Mouse (Mus musculus) adrenal gland, adult 2 months (tissue): ENCODE results near the gene Pank4. TPM values are rescaled to one million over a fixed set of nuclear protein-coding genes. Genes with fewer than 3 reads are reported as not detected.

Source experiments
- DNase-seq: peaks from one replicate; pipeline ENCODE4 v3.0.0; 2021
- long read RNA-seq: library from polyadenylated mRNA; stranded (forward); transcript quantifications from one replicate; pipeline ENCODE4 v2.0.0, GENCODE M21; 2021
- polyA plus RNA-seq: library from polyadenylated mRNA; depleted of rRNA; stranded (reverse); fragments of >200 nt; gene quantifications from 2 replicates; pipeline ENCODE4 v1.2.3, GENCODE M21; 2012; rRNA removed
- total RNA-seq, 2 experiments: library from RNA; stranded (reverse); gene quantifications; 2 replicates each; pipeline ENCODE4 v1.2.3; 2021

Gene Pank4
- 10 to 100 TPM; 24.5 to 28.0 TPM for total RNA-seq
- polyA plus RNA-seq, result 34.8 and 35.3 TPM in 2 replicates
- long read RNA-seq, transcript Pank4-201 (19 exons, 2,508 nt), result major isoform, 20 of 26 reads
- long read RNA-seq, partial matches to known transcripts, result 0 of 26 reads
- long read RNA-seq, other reads (novel, unspliced or antisense), result 6 of 26 reads

DNA sequence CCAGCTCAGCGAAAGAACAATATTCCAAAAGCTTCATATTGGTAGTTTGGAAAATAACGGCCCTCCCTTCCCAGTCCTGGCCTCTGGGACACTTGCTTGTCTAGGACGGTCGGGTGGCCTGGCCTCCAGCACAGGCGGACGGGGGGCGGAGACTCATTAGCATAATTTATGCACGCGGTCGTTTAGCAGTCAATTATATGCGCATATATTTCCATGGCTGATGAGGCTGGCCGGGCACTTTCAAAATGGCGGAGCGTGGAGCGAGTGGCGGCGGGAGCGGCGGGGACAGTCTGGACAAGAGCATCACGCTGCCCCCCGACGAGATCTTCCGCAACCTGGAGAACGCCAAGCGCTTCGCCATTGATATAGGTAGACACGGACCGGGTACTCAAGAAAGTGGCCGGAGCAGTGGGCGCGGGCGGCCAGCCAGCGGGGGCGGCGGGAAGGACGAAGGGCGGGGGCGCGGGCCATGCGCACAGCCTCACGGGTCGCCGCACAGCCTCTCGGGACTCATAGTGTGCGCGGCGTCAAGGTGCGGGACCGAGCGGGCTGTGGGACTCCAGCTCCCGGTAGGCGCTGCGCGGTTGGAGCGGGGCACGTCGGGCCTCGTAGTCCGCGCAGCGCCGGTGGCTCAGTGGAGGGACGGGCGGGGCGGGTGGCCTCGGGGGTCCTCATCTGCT lies at the start of gene Pank4:
Gene Pank4 (plus strand): TSS at position 223 of the 680 bp plus-strand sequence.
- DNase-seq, result peak; percentile 94

DNA sequence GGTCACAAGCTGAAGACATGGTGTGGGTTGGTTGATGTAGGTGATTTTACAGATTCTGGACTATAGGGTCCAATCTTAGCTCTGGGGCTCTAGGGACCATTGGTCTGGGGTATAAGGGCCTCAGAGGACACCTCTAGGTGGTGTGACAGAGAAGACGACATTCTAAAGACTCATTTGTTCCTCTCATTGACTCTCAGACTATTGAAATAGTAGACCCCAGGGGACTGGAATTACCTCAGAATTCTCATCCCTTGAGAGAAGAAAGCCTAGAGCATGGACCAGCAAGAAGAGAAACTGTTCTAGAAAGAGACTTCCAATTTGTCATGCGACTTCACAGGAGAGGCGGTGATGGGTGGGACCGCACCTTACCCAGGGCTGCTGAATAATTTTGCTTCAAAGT lies 49.7 kb upstream of the Pank4 start:
- DNase-seq, result no peak

DNA sequence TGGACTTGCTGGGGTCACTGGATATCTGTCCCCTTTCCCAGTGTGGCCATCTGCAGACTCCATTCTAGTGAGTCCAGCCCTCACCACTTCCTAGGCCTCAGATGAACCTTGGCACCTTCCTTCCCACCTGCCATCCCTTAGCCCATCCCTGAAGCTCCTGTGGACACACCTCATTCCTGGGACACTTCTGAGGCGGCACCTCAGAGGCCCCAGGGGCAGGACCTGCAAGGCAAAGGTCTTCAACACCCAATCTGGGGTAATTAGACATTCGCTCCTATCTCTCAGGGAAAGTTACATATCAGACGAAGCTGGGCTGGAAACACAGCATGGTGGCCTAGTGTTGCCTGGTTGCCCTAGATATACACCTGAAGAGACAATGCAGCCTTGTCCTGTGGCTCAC lies 49.2 kb upstream of the Pank4 start:
- no peak for DNase-seq

DNA sequence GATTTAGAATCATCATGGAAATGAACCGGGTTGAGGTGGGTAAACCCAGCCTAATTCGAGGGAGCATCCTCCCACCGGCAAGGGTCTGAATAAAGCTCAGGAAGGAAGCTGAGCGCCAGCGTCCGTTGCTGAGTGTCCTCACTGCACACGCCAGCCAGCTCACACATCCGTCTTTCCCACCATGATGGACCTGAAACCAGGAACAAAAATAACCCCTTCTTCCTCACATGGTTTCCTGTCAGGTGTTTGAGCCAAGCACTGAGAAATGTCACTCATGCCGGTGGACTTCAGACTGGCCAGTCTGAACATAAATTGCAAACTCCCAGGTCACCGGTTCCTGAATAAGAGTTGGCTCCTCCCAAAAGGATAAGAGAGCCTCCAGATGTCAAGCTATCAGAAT lies 48.6 kb upstream of the Pank4 start:
- no peak for DNase-seq

DNA sequence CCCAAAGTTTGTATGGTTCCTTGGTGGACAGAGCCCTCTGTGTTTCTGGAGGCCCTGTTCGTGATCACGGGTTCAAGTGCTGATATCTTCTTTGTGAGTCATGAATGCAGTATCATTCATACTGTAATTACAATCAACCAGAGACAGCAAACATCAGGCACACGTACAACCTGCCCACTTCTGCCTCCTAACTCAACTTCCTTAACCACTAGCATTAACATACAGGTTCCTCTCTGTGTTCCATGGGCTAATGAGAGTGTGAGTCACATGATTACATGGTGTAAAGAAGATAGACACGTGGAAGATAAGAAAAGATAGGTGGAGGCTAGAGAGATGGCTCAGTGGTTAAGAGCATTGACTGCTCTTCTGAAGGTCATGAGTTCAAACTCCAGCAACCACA lies 47.3 kb upstream of the Pank4 start:
- DNase-seq, result no peak

DNA sequence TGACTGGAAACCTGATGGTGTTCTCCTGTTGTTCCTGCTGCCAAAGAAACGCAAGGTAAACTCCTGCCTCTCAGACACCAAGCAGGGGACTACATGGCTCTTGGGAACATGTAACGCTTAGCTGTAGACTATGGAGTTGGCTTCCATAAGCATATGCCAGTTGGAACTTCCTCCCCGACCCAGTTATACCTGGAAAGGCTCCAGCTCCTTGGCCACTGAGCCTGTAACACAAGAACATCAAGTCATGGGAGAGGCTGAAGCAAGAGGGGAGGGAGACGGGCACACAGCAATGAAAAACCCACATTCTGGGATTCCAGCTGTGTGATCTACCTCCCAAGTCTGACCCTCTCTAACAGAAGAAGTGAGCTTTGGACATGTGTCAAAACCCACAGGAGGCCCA lies 41.6 kb upstream of the Pank4 start:
- DNase-seq, result no peak

DNA sequence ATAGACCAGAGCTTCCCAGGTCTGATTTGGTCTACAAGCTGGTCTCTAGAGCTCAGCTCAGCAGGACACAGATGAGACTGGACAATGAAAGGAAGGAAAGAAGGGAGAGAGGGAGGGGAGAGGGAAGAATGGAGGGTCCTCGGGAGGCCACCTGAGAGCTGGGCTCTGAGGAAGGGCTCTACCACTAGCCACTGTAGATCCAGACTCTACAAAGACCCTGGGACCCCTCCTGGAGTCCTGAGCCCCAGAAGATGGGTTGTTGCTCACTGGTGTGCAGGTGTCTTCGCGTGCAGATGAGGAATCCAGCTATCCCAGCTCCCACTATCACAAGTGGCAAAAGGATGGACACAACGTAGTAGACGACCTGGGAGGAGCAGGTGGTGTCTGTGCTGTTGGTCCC lies 41.0 kb upstream of the Pank4 start:
- no peak for DNase-seq

DNA sequence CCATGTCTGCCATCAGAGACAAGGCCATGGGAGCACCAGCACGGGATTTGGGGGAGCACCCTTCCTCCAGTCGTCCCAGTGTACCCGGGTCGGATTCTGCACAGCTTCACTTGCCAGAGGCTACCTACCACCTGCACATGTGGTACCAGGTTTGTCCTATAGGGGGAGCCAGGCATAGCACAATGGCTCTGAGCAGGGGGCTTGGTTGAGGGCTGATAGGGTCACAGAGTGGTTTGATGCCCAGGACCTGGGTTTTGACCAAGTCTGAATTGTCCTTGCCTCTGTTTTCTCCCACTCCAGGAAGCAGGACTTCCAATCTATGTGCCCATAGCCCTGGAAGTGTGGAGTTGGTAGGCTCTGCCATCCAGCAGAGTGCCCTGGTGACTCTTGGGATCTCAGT lies 38.5 kb upstream of the Pank4 start:
- no peak for DNase-seq

DNA sequence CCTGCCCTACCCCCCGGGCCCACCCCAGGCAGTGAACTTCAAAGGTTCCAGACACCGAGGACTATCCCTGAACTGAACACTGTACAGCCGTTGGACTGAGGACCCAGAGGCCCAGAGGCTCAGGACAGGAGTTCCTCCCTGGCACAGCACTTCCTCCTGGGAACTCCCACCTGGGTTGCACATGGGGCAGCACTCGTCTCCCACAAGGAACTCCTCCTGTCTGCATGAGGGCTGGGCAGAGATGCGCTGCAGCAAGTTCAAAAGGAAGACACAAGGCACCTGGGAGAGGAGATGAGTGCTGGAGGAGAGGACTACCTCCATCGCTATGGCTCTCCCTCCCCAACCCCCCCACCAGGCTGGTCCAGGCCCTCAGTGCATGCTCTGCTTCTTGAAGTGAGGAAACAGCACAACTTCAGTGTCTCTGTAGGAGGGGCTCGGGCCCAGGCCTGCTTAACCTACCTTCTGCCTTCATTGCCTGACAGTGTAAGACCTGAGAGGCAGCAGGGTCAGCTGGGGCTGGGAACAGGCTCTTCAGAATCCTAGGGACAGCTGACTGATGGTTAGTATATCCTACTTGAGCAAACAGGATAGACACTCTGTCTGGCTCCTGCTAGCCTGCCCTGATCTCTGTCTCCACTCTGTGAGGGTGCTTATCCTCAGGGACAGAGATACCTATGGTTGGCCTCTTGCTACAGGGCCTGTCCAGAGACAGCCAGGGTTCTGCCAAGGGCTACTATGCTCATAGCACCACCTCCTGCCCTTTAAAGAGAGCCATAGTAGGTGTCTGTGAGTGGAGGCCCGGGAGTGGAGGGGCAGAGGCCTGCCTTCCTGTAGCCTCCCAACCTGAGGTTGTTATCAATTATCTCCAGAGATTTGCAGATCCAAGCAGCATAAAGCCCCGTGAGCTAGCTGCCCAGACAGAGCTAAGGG lies 36.7 kb upstream of the Pank4 start:
- DNase-seq, result no peak

DNA sequence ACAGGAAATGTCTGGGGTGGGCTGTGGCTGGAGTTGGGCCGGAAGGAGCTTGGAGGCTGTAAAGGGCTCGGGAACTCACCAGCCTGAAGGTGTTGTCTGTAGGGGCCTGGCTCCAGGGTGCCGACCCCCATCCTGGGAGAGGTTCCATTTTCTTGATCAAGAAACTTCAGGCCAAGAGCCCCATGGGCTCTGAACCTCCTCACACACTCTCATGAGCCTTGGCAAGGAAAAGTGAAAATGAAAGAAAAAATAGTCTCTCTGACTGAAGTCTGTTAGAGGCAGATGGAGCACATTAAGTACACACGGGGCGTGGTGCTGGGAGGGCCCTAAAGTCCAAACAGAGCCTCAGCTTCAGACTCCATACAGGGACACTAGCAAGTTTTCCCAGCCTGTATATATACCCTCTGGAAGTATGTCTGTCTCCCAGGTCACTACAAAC lies 36.0 kb upstream of the Pank4 start:
- peak; percentile 44 for DNase-seq

DNA sequence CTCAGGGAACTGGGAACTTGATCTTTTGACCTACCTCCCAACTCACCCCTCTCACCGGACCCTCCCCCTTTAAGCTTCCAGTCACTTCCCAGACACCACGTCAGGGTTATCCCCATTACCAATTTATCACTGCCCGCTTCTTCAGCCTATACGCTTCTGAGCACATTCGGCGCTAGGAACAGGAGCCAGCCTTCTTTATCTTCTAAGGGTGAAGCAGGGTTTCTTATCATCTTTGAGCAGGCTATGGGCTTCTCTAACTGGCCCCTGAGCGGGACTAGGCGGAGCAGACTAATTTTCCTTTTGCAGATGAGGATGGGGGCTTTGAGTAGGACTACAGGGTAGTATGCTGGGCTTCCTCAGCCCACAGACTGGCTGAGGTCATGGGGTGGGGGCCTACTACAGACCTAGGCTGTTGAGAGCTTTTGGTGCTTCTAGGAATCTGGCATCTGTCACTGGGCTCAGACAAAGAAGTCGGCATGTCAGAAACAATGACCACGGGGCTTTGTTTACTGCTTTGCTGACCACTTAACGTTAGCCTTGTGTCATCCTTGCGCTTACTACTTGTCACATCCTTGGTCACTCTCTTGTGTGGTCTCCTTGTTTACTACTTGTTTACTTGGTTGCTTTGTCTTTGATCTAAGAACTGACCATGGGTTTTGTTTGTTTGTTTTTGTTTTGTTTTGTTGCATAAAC lies 35.4 kb upstream of the Pank4 start, which contains the start of gene Tnfrsf14:
Gene Tnfrsf14 (minus strand): TSS at position 169 of the 693 bp plus-strand sequence.
- no peak for DNase-seq

DNA sequence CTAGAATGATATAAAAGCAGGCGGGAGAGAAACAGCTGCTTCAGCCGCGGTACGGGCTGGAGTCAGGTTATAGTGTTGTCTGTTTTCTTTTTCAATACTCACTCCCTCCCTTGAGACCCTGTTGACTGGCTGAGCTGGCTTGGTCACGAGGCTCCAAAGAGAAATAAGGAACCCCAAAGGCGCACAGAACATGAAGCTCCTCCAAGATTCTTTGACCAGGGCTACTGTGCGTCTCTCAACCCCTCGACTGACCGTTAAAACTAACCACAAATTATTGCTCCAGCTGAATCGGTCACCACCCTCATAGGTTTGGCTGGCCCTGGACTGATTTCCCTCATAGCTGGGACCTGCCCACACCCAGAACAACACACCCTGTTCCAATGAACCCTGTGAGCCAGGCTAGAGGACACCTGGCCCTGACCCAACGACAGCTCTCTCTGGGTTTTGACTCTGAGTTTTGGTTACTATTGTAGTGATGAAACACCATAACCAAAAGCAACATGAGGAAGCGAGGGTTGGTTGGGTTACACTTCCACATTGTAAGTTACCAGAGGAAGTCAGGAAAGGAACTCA lies 34.7 kb upstream of the Pank4 start:
- peak; percentile 37 for DNase-seq

DNA sequence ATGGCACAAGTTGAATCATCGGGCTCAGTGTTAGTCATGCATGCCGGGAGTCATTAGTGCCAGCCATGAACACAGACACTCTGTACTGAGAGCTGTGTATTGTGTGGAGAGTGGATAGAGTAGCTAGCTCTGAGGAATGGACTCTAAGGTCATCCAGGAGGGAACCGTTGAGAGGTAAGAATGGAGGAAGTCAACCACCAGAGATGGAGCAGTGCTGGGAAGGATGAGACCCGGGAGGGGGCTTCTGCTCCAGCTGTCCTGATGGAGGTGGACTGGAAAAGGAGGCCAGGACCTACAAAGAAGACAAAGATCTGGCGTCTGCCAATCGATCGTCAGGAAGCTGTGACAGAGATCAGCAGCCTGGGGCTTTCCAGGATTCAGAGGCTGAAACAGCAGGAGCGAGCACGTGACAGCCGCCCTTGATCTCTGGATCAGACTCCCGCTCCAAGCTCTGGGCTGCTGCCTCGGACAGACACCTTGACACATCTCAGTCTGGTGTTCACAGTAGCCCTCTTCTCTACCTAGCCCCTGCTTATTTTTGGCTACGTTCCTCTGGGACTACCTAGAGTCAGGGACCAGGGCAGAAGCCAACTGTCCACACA lies 30.5 kb upstream of the Pank4 start:
- peak; percentile 57 for DNase-seq

DNA sequence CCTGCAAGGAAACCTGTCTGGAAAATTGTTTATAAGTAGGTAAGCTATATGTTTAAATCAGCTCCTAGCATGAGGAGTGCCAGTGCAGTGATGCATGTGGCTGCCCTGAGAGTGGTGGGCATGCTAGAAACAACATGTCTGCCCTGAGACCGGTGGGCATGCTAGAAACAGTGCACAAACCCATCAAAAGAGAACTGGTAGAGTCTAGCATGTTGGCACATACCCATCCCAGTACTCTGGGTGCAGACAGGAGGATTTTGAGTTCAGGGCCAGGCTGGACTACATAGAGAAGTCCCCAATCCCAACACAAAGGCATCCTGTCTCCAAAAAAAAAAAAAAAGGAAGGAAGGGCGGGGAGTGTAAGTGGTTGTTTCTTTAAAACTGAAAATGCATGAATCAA lies 29.1 kb upstream of the Pank4 start:
- DNase-seq, result no peak

DNA sequence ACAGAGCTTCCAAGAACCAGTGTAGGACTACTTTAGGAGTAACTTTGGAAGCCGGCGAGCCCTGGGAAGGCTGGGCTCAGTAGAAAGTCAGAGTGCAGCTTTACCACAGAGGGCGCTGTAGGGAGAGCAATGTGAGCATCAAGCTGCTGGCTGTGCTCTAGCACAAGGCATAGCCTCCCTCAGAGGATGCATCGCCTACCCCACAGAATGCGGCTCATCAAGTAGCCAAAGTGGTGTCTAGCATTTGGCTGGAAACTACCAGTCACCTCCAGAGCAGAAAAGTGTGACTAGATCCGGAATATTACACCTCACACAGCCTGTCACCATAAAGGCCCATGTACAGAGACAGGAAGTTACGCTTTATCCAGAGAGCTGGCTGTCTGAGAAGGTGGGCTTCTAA lies 28.1 kb upstream of the Pank4 start:
- DNase-seq, result no peak

DNA sequence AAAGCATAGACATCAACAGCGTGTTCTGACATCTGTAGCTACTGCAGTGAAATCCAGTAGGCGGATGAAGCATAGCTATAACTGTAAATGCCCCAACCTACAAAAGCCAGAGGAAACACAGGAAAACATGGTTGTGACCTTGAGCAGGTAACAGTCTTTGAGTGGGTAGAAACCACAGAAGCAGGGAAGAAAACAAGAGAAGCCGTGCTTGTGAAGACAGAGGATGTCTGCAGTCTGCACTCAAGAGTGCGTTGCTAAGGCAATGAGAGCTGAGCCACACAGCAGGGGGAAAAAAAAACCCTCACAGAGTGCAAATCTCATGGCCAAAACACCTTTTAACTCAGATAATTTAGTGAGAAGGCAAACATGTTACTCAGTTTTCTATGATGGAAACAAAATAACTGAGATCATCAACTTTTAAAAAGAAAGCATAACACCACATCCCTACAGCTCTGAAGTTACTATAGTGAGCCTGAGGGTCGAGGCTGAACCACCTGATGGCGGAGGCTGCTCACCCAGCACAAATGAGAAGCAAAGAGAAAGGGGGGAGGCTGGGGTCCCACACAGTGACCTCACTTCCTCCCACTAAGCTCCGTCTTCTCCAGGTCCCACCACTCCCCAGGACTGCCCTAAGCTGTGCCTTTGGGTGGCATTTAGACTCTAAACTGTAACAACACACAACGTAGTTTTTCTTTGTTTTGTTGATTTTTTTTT lies 27.2 kb upstream of the Pank4 start:
- DNase-seq, result no peak

DNA sequence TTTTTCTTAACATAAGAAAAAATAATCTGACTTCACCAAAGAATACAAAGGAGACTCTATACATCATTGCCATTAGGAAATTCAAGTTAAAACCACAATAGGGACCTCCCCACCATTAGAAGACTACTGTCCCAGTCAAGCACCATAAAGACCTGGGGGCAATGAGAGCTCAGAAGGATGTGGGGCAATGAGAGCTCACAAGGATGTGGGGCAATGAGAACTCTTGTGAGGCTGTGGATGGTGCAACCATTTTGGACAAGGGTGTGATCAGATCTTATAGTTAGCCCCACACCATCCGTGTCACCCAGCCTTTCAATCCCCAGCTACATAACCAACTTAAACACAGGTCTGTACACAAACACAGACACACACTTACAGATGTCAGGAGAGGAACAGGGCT lies 26.2 kb upstream of the Pank4 start:
- DNase-seq, result no peak

DNA sequence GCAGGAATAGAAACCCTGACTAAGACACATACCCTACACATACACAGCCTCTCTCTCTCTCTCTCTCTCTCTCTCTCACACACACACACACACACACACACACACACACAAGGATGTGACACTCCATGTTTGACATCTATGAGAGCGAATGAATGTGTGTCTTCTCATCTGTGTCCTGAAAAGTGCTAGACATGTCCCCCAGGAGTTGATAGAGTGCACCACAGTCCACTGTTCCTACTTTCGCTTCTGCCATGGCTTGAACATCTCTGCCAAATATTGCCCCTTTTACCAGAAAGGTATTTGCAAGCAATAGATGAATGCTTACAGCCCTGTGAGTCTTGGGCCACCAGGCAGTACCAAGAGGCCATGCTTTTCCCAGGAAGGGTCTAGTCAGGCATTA lies 23.8 kb upstream of the Pank4 start:
- no peak for DNase-seq

DNA sequence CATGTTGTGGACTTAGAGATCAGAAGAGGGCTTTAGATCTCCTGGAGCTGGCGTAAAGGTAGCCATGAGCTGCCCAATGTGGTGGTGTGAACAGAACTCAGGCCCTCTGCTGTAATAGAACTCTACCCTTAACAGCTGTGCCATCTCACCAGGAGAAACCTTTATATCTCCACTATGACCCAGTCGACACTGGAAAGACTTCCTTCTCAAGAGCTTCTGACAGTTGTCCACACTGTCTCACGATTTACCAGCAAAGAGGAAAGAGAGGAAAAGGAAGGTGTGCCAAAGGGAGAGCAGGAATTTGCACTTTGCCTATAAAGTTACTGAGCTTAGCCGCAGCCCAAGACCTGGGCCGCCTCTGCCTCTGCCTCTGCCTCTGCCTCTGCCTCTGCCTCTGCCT lies 22.1 kb upstream of the Pank4 start:
- no peak for DNase-seq

DNA sequence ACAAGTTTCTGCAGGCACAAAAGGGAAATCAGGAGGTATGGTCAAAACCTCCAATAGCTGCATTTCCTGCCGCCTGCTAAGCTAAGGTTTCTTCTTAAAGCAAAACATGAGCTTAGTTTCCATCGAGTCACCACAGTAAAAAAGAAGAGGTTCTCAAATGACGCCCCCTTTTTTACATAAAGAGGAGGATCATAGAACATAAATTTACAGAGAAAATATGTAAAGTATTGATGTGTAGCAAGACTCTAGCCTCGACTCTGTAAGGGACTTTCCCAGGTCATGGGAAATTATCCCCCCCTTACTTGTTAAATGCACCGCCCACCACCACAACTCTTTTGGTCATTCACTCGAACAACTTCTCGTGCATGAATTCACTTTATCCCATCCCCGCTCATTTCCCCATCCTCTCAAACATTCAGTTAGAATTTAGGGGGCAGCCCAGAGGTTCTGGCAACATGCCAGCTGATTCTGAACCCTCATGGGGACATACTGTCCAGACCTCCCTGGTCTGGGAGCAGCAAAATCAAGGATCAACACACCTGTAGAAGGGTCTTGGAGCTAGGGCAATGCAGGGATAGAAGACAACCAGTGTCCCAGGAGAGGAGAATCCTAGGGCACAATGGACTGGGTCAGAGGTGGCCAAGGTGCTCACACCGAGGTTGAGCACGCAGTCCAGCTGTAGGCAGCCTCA lies 21.1 kb upstream of the Pank4 start:
- no peak for DNase-seq
